Mouse (Mus musculus): ENCODE measurements around the gene Ucn2.

The Ucn2 gene

DNA sequence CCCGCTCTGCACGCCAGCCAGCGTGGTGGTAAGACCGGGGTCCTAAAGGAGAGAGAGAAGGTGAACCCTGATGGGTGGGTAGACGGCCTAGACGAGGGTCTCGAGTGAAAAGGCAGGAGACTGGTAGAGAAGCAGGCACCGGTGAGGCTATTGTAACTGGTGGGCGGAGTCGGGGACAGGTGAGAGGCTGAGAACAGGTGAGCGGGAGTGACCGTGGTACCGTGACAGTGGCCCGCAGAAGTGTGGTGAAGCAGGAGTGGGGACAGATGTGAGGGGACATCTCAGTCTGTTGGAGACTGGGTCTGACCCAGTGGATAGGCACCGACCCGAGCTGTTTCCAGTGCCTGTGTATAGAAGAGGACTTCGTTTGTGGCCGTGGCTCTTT, 6.3 kb downstream of the Ucn2 start:
- no peak for DNase-seq (ENCODE audit: low read depth, low spot score)

GRCm38 (mm10) chr9:108992620-108993361, 7.0 kb downstream of the Ucn2 start:
- DNase-seq (ENCODE audit: low read depth, low spot score) = no peak

DNA sequence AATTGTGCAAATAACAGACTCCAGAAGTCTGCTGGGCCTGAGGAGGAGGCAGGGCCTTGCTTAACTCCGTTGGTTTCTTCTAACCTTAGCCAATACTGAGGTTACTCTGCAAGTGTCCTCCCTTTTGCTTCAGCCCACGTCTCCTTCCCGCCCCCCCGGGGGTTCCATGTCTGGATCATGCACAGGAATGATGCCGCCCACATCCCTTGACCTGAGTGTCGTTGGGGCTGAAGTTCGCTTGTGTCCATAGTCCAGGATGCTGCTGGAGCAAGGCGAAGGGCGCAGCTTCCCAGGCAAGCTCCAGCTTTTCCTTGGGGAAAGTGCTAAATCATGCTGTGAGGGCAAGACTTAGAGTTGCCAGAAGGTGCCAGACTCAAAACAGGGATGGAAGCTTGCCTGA, 10.6 kb downstream of the Ucn2 start:
- DNase-seq (ENCODE audit: low read depth, low spot score) = no peak

DNA sequence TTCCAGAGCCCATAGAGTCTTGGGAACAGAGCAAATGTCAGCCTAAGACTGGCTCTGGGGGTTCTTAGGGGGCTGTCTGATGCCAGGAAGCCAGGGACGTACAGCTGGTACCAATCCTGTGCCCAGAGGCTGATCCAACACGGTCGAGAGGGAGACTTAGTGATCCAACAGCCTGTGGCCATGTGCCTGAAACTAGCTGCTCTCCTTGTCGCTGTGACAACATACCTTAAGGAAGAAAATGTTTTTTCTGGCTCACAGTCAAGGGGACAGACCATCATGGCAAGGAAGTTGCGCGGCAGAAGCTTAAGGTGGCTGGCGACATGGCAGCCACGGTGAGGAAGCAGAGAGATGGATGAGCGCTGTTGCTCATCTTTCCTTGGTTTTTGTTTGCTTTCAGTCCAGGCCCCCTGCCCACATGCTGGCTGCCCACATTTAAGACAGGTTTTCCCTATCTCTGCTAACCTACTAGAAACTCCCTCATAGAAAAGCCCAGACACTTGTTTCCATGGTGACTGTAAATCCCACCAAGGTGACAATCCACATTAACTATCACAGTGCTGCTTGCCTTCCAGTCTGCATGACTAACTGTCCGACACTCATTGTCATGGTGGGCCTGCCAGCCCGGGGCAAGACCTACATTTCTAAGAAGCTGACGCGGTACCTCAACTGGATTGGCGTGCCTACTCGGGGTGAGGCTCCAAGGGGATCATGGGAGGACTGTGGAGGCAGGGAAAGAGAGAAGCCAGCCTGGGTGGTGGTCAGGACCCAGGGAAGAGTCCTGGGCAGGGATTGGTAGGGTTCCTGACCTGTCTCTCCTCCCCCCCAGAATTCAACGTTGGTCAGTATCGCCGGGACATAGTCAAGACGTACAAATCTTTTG, 12.7 kb downstream of the Ucn2 start:
- no peak for DNase-seq (ENCODE audit: low read depth, low spot score)

GRCm38 (mm10) chr9:108999167-108999526, 13.3 kb downstream of the Ucn2 start:
- no peak for DNase-seq (ENCODE audit: low read depth, low spot score)

- DNase-seq (ENCODE audit: low read depth, low spot score) = peak; percentile 48
These were observed 14.9 kb downstream of the Ucn2 start for GRCm38 (mm10) chr9:109000726-109001125.

- DNase-seq (ENCODE audit: low read depth, low spot score) = peak; percentile 41
These were observed 17.4 kb downstream of the Ucn2 start for GRCm38 (mm10) chr9:109003201-109003600.

DNA sequence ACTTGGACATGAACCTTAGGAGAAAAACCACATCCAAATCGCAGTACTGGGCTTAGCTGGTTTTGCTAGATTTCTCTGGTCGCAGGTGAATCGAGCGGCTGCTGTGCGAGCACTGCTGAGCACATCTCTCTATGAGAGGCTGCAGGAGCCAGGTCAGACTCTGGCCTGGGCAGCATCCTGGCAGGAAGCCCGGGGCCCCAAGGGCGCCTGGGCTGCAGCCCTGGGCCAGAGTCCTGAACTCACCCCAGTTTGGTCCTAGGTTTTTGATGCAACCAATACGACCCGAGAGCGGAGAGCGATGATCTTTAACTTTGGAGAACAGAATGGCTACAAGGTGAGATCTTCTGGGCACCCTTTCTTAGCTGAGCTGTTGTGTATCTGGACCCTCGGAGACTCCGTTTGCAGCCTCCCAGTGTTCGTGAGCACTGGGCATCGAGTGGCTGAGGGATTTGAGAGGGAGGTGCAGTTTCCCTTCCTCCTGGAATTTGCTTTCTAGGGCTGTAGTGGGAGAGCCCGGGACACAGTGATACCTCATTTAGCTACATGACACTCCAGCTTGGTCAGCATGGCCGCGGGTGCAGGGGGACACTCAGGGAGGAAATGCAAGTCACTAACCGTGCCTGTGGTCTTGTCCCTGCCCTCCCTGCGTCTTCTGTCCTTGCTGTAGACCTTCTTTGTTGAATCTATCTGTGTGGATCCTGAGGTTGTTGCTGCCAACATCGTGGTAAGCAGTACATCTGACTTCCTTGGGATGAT, 21.4 kb downstream of the Ucn2 start:
- no peak for DNase-seq (ENCODE audit: low read depth, low spot score)

DNA sequence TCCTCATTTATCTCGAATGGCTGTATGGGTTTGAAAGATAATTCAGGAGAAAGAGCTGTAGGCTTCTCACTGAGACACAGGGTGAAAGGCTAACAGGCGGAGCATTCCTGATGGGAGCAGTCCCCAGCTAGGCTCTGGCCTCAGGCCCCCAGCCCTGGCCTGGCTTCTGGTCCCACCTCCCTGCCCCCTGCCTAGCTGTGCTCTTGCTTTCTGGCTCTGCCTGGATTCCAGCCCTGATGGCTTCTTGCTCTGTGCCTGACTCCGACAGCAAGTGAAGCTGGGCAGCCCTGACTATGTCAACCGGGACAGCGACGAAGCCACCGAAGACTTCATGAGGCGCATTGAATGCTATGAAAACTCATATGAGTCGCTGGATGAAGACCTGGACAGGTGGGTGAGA, 22.3 kb downstream of the Ucn2 start:
- no peak for DNase-seq (ENCODE audit: low read depth, low spot score)

DNA sequence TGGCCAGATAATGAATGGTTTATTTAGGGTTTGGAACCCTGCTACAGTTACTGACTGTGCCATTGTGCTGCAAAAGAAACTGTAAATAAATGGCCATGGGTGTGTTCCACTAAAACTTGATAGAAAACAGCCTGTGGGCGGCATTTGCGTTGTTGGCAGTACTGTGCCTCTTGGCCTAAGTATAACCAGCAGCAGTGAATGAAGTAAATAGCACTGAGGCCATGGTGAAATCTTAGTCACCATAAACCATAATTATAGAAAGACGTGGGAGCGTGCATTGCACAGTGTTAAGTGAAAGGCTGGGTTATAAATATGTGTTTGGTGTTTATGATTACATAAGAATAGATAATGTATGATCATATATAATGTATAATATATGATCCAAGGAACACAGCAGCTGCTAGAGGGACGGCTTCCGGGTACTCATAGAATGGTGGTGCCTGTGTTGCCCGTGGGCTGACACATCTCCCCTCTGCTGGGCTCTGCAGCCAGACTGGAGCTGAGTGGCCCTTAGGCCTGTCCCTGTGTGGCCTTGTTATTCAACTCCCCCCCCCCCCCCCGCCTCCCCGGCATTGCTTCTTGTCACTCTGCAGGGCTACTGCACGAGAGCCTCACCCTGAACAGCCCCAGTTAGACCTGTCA, 23.3 kb downstream of the Ucn2 start:
- DNase-seq (ENCODE audit: low read depth, low spot score) = no peak

DNA sequence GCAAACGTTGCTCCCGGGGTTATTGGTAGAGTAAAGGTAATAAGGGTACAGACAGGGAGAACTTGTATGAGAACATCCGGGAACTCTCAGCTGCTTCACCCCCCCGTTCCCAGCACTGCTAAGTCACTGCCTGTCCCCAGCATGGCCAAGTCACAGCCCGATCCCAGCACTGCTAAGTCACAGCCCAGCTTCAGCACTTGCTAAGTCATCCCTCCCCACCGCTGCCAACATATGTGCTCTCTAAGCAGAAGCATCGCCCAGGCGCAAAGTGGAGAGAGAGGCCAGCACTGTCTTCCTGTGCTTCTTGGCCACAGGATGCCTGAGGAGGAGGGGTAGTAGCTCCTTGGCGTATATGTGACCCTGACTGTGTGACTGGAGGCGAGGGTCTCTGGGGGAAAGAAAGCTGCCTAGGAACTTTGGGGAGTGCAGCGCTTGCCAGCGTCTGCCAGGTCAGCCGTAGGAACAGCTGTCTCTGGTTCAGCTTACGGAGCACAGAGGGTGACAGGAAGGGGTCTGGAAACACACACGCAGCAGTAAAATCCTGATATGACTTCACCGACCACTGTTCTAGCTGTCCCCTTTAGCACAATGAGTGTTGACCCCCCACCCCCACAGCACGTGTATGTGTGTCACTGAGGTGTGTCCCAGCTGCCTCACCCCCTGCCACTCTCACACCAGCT, 24.0 kb downstream of the Ucn2 start:
- peak; percentile 24 for DNase-seq (ENCODE audit: low read depth, low spot score)

- DNase-seq (ENCODE audit: low read depth, low spot score) = no peak
These were observed 24.5 kb downstream of the Ucn2 start for GRCm38 (mm10) chr9:109010316-109010690.

DNA sequence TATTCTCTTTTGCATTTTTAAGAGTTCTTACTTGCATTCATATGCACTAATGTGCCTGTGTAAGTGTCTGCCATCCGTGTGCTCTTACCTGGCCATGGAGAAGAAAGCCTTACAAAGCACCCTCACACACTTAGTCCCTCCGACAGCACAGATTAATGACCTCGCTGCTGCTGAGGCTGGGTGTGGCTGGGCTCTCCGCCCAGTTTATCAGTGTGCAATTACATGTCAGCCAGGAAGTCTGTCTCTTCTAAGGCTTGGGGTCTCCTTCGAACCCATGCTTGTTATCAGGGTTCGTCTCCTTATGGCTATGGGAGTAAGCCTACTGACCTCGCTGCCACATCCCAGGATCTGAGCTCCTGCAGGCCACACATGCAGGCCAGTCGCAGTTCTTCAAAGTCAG, 29.6 kb downstream of the Ucn2 start:
- no peak for DNase-seq (ENCODE audit: low read depth, low spot score)

GRCm38 (mm10) chr9:109016973-109017604, 31.3 kb downstream of the Ucn2 start:
- DNase-seq (ENCODE audit: low read depth, low spot score) = no peak

DNA sequence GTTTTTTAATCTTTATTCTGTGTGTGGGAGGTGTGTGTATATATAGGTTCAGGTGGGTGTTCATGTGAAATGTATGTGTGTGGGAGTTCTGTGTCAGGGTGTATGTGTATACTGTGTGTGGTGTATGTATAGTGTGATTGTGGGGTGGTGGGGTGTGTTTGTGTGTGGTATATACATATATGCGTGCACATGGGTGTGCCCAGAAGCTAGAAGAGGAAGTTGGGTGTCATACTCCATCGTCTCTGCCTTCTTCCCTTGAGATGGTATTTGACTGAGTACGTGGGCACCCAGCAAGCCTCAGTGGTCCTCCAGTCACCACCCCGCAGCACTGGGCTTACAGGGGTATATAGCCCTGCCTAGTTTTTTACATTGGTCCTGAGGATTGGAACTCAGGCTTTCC, 35.6 kb downstream of the Ucn2 start:
- DNase-seq (ENCODE audit: low read depth, low spot score) = no peak

- no peak for DNase-seq (ENCODE audit: low read depth, low spot score)
These were observed 37.3 kb downstream of the Ucn2 start for GRCm38 (mm10) chr9:109022866-109023685.

- no peak for DNase-seq (ENCODE audit: low read depth, low spot score)
These were observed 41.7 kb downstream of the Ucn2 start for GRCm38 (mm10) chr9:109027521-109027920.

GRCm38 (mm10) chr9:109028421-109028820, 42.6 kb downstream of the Ucn2 start:
- DNase-seq (ENCODE audit: low read depth, low spot score) = no peak

- DNase-seq (ENCODE audit: low read depth, low spot score) = no peak
These were observed 43.1 kb downstream of the Ucn2 start for GRCm38 (mm10) chr9:109028919-109029318.

- no peak for DNase-seq (ENCODE audit: low read depth, low spot score)
These were observed 44.5 kb downstream of the Ucn2 start for GRCm38 (mm10) chr9:109030312-109030711.

Data from c-Kit-negative CD71-positive TER-119-positive erythroid progenitor cells, embryonic 14.5 days (primary cell).